Mouse (Mus musculus): ENCODE measurements around the gene Srrm3. TPM values are rescaled to one million over a fixed set of nuclear protein-coding genes. Genes with fewer than 3 reads are reported as not detected.

Gene Srrm3
- polyA plus RNA-seq, 1 experiment = 90.2 TPM

- DNase-seq (ENCODE audit: extremely low spot score in 1 of 2, low spot score in 1 of 2) = peak in 1 of 2 experiments; percentile 43
These were observed 11.8 kb downstream of the Srrm3 start for GRCm38 (mm10) chr5:135818491-135818890.

DNA sequence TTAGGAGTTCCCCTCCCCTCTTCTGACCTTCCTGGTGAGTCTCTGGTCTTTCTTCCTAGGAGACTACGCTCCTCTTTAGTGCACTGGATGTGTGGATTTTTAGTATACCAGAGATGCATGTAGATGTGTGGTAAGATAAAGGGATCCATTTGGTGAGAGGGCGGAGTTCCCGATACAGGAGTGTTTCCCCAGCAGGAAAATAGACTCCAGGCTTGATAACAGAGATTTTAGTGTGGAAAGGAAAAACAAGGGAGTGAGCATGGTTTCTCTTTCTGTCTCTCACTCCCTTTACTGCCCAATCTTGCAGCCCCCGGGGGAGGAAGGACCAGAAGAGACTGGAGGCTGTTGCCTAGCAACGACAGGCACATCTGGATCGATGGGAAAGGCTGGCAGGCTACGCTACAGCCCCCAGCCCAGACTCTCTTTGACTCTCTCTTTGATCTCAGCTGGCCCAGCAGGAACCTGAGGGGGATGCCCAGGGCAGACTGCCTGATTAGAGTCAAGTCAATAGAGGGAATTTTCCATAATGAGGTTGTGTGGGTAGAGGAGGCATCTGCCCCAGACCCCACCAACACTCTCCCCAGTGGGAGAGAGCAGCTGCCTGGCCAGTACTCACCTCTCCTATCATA, 15.7 kb downstream of the Srrm3 start:
- DNase-seq (ENCODE audit: extremely low spot score in 1 of 2, low spot score in 1 of 2) = peak in 1 of 2 experiments; percentile 54

- no peak for DNase-seq (ENCODE audit: extremely low spot score in 1 of 2, low spot score in 1 of 2)
These were observed 17.8 kb downstream of the Srrm3 start for GRCm38 (mm10) chr5:135824517-135824916.

DNA sequence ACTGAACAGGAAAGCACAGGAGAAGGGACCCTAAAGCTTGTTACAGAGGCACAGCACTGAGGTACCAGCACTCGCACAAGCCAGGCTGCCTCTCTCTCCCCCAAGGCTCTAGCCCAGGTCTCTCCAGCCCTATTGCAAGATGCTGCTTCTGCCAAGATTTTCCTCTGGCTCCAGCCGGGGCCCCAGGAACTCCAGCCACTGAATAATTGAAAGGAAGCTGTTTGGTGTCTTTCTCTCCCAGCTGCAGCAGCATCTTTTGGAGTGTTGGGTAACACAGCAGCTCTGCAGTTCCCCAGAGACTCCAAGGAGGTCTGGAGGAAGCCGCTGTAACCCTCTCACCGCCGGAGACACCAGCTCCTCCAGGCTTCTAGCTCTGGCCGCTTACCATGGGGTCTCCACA, 19.5 kb downstream of the Srrm3 start:
- no peak for DNase-seq (ENCODE audit: extremely low spot score in 1 of 2, low spot score in 1 of 2)

GRCm38 (mm10) chr5:135829381-135829780, 22.7 kb downstream of the Srrm3 start:
- DNase-seq (ENCODE audit: extremely low spot score in 1 of 2, low spot score in 1 of 2) = no peak

DNA sequence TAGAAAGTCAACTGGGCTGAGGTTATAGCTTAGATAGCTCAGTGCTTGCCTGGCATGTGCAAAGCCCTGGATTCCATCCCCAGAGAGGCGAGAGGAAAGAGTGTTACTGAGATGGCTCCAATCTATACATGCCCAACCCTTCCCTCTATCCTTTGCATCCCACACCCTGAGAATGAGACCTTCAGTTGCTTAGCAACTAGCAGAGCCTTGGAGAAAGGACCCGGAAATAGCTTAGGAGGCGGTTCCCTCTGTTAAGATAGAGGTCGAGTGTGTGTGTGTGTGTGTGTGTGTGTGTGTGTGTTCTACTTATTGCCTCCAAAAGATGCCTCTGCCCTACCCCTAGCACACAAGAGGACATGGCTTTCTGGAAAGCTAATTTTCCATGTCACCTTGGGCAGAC, 26.0 kb downstream of the Srrm3 start:
- peak; percentile 76 to 84 for DNase-seq (ENCODE audit: extremely low spot score in 1 of 2, low spot score in 1 of 2)

DNA sequence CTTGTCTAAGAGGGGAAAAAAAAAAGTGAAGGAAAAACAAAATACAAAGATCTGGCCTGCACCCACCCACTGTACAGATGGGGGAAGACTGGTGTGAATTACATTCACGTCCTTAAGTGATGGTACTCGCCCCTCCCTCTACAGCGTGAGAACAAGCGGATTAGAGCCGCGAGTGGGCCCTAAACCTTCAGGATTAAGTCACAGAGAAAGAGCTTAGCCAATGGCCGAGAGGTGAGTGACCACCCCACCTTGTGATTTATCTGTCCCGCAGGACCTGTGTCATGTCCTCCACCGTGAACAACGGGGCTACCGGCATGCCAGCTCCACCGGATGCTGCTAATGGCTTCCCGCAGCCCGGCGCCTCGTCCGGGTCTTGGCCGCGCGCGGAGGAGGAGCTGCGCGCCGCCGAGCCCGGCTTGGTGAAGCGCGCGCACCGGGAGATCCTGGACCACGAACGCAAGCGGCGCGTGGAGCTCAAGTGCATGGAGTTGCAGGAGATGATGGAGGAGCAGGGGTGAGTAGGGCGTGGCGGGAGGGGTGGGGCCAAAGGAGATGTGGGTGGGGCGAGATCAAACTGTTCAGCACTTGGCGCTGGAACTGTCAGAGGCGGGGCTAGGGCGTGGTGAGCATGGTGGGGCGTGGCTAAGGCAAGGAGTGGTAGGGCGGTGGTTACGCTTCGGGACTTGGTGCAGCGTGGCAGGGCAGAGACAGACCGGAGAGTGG, 28.2 kb downstream of the Srrm3 start:
- peak; percentile 58 to 77 for DNase-seq (ENCODE audit: extremely low spot score in 1 of 2, low spot score in 1 of 2)

DNA sequence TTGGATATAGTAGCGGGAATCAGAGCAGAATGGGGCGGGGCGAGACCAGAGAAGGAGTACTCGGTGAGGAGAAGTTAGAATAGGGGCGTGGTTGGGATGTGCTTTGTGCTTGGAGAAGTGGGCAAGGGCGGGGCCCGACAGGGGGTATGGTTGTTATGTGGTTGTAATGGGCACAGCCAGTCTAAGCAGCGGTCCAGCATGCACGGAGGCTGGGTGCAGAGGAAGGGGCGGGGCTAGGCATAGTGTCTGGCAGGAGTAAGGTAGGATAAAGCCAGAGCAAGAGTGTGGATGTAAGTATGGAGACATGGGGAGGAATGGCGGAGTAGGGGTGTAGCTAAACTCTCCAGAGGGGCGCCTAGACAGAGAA, 28.8 kb downstream of the Srrm3 start:
- DNase-seq (ENCODE audit: extremely low spot score in 1 of 2, low spot score in 1 of 2) = no peak

DNA sequence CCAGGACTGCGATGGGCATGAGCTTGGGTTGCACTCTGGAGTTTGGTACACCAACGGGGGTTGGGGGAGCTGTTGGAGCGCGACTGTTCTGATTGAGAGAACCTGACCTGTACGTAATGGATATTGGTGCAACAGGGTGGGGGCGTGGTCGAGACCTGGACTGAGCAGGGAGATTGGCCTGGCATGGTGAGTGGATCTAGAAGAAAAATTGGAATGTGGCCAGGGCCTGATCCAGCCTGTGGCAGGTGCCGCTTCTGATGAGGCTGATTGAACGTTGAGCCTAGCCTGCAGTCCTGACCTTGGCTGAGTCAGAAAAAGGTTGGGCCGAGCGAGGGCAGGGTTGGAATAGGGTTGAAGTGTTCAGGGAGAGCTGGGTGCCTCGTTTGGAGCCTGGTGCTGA, 29.3 kb downstream of the Srrm3 start:
- no peak for DNase-seq (ENCODE audit: extremely low spot score in 1 of 2, low spot score in 1 of 2)

- no peak for DNase-seq (ENCODE audit: extremely low spot score in 1 of 2, low spot score in 1 of 2)
These were observed 35.0 kb downstream of the Srrm3 start for GRCm38 (mm10) chr5:135841651-135842050.

DNA sequence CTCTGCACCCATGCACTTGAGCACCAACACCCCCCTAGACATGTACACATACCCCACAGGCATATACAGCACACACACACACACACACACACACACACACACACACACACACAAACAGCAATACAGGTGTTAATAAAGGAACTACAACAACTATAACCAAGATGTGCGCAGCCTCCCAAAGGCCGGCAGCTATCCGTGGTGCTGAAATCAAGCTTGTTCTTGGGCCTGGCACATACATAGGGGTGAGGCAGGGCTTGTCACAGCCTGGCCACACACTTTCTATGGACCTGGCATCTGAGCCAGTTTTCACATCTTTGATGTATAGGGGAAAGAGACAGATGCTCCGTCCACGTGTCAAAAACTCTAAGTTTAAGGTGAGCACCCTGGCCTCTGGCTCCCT, 36.7 kb downstream of the Srrm3 start:
- no peak for DNase-seq (ENCODE audit: extremely low spot score in 1 of 2, low spot score in 1 of 2)

DNA sequence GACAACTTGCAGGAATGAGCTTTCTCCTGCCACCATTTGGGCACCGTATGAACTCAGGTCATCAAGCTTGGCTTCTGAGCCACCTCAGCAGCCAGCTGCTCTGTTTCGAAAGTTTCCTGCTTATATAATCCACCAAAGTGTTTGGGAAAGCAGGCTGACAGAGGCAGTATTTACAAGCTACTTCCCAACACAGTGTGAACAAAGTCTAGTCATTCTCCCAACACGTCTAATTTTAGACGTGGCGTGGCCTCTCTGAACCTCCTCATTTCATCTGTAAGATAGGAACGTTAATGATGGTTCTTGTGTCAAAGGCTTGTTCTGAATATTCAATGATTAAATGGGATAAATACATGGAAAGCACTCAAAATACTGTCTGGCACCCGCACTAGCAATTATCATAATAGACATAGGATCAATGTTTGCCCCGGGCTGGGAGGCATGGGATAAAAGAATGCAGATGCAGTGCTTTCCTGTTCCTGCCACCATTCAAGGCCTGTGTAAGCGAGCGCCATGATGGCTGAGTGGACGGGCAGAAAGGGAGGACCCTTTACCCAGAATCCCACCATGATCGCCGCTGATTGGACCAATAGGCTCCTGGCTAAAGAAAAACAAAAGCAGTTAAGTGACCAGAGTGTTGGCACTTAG, 39.1 kb downstream of the Srrm3 start:
- peak in 1 of 2 experiments; percentile 57 for DNase-seq (ENCODE audit: extremely low spot score in 1 of 2, low spot score in 1 of 2)

DNA sequence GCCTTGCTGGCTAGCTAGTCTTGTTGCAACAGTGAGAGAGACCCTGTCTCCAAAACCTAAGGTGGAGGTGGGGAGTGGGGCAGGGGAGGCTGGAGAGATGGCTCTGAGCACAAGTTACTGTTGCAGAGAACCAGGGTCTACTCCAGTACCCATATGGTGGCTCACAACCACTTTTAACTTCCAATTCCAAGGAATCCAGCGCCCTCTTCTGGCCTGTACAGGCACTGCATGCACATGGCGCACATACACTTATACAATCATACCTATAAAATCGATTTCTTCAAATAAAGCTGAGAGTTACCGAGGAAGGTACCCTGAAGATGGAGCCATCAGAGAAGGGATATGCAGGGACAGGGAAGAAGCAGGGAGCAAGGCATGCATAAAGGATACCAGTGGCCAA, 40.8 kb downstream of the Srrm3 start:
- DNase-seq (ENCODE audit: extremely low spot score in 1 of 2, low spot score in 1 of 2) = no peak

DNA sequence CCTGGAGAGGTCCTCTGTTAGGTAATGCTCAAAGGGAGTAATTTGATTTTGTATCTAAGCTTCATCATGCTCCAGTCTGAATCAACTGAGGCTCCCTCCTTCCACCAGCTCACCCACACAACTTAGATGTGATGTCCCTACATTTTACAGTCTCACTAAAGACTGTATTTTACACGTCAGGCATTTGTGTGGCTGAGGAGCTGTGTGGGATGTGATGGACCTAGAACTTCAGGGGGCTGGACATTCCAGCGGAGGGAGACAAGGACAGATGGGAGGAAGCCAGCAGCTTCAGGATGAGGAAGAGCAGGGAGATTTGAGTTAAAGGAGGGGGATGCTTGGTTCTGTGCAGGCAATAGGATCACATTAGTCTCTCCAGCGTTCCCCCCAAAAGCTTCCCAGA, 41.2 kb downstream of the Srrm3 start:
- peak in 1 of 2 experiments; percentile 53 for DNase-seq (ENCODE audit: extremely low spot score in 1 of 2, low spot score in 1 of 2)

DNA sequence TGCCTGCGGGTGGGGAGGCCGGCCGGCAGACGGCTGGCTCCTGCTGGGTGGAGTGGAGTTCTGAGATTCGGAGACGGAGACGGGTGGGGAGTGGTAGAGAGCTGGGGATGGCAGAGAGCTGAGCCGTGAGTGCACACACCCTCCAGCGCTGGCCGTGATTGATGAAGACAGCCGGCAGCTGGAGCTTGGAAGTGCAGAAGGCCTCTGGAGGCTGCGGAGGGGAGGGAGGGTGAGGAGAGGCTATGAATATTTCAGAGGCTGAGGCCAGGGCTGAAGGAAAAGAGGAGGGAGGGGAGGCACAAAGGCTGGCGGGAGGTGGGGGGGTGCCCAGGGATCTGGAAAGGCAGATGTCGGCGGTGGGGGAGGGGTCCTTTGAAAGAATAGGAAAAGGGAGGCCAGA, 44.3 kb downstream of the Srrm3 start:
- DNase-seq (ENCODE audit: extremely low spot score in 1 of 2, low spot score in 1 of 2) = peak in 1 of 2 experiments; percentile 58

- no peak for DNase-seq (ENCODE audit: extremely low spot score in 1 of 2, low spot score in 1 of 2)
These were observed 44.8 kb downstream of the Srrm3 start for GRCm38 (mm10) chr5:135851481-135851880.

DNA sequence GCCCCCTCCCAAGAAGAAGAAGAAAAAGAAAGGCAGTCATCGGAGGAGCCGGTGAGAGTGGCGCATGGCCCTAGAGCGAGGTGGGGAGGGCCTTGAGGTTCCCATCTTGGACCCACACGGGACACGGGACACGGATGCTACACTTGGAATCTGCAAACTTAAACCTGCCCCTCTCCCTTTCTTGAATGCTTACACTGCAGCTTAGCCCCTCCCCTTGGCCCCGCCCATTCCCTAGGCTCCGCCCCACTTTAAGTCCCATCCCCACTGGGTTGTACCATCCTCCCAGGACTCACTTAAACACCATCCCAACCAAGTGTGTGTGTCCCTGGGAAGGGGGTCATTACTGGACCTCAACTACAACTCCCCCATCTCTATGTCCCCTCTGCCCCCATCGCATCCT, 45.7 kb downstream of the Srrm3 start:
- DNase-seq (ENCODE audit: extremely low spot score in 1 of 2, low spot score in 1 of 2) = no peak

- DNase-seq (ENCODE audit: extremely low spot score in 1 of 2, low spot score in 1 of 2) = peak in 1 of 2 experiments; percentile 23
These were observed 47.0 kb downstream of the Srrm3 start for GRCm38 (mm10) chr5:135853731-135854130.

DNA sequence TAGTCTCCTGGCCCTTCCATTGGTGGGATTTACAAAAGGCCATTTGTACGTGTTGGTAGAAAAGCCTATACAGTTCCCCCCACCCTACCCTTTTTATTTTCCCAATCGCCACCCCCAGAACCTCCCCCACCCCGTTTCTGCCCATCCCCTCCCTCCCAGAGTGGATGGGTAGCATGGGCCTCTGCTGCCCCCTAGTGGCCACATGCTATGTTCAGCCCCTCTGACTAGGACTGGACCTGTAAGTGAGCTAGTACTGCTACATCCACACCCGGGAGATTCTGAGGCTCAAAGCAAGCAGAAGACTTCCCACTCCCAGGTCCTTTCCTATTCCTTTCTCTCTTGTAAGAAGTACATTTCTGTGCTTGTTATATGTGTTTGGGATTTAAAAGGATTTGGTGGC, 48.5 kb downstream of the Srrm3 start:
- peak in 1 of 2 experiments; percentile 90 for DNase-seq (ENCODE audit: extremely low spot score in 1 of 2, low spot score in 1 of 2)

DNA sequence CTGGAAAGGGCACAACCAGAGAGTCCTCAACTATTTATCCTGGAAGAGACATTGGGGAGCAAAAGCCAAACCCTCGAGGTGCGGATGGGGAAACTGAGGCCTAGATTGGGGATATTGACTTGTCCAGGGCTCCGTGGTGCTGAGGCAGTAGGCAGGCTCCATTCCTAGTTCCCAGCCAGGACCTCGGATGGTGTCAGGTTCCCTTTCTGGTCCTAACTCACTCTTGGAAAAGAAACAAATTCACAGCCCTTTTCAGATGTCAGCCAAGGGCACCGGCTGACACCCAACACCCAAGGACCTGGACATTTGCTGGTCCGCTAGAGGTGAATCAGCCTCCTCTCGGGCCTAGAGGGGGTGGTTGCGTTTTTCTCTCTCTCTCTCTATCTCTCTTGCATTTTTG, 60.0 kb downstream of the Srrm3 start:
- DNase-seq (ENCODE audit: extremely low spot score in 1 of 2, low spot score in 1 of 2) = no peak

DNA sequence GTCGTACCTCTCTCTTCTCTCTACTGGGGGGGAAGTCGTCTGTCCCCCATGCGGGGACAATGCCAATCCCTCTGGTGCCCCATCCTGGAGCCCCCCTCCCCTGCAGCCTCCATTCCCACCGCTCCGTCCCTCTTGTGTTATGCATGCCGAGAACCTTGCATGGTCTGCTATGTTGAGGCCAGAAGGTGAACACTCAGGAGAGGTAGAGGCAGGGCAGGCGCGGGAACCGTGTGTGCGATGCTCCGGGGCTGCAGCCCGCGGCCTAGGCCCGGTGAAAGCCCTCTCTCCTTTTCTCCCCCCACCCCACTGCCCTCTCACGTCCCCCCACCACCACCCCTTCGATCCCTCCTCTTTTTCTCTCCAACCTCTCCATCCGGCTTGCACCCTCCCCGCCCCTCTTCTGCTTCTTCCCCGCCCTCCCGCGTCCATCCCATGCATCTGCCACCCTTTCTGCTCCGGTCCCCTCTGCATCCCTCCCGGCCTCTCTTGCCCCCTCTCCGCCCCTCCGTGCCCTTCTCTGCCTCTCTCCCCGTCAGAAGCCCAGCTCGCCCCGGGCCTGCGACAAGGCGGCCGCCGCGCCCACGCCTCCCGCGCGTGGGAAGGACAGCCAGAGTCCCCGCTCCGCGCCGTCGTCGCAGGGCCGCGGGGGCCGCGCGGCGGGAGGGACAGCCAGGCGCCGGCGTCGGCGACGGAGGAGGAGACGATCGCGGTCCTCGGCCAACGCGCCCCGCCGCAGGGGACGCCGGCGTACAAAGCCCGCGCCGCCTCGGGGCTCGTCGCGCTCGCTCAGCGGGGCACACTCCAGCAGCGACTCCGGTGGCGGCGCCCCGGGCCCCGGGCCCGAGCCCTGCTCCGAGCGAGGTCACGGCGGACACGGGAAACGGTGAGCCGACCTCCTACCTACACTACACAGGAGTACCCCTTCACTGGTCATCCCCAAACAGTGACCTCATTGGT, 61.2 kb downstream of the Srrm3 start:
- DNase-seq (ENCODE audit: extremely low spot score in 1 of 2, low spot score in 1 of 2) = peak in 1 of 2 experiments; percentile 62

Measured in frontal cortex, adult 2 months (tissue).